Mouse (Mus musculus) stomach, postnatal 0 days (tissue): Measurements from ENCODE around the gene Cenpt.

ENCODE experiments used
- CTCF ChIP-seq: IDR thresholded peaks from 2 replicates; pipeline ENCODE4 v1.5.1; 2016; ENCODE audit warnings: antibody characterized with exemption, low read depth, mild to moderate bottlenecking, moderate library complexity
- EP300 ChIP-seq: optimal IDR thresholded peaks from 2 replicates; pipeline ENCODE3; 2016; ENCODE audit warnings: antibody characterized with exemption

DNA sequence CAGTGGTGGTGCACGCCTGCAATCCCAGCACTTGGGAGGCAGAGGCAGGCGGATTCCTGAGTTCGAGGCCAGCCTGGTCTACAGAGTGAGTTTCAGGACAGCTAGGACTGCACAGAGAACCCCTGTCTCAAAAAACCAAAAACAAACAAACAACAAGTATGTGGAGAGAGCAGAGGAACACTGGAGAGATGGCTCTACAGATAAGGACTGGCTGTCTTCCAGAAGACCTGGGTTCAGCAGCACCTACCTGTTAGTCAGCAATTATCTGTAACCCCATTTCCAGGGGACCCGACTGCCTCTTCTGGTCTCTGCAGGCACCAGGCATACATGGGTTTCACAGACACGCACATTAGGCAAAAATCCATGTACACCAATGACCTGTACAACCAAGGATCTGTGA lies 13.9 kb downstream of the Cenpt start:
- TF ChIP-seq CTCF (no peak), EP300 (no peak)
